Mouse (Mus musculus) ES-E14 (cell line): ENCODE results near the gene Atxn1. TPM values are rescaled to one million over a fixed set of nuclear protein-coding genes. Genes with fewer than 3 reads are reported as not detected.

Source experiments
- DNase-seq: peaks from one replicate; pipeline ENCODE4 v3.0.0-alpha.2; 2013; ENCODE audit warnings: low read depth, low spot score
- H3K27ac ChIP-seq: 2 replicates; pipeline ENCODE4 v1.5.1; 2012; ENCODE audit warnings: low read depth, mild to moderate bottlenecking, low read length, moderate library complexity, mixed read lengths; ENCODE audit not compliant: poor library complexity, insufficient read depth, severe bottlenecking
- H3K36me3 ChIP-seq: 2 replicates; pipeline ENCODE4 v1.6.1; 2012; ENCODE audit warnings: mild to moderate bottlenecking, low read length, moderate library complexity, mixed read lengths; ENCODE audit not compliant: control insufficient read depth, poor library complexity, insufficient read depth, severe bottlenecking
- H3K4me1 ChIP-seq, 2 experiments: fragments of 150-350 bp in 1 of 2; sonication (generic) in 1 of 2; 2 replicates each; pipeline ENCODE4 v1.6.1; 2012; ENCODE audit warnings: low read length in 2 of 2, mild to moderate bottlenecking in 1 of 2, mixed read lengths in 1 of 2; ENCODE audit not compliant: control insufficient read depth in 2 of 2, insufficient read depth in 2 of 2, poor library complexity in 1 of 2
- H3K4me3 ChIP-seq, 2 experiments: fragments of 150-350 bp in 1 of 2; sonication (generic) in 1 of 2; 2 replicates each; pipeline ENCODE4 v1.5.1; 2012; ENCODE audit warnings: low read length in 2 of 2, low read depth in 1 of 2, mild to moderate bottlenecking in 1 of 2, mixed read lengths in 1 of 2; ENCODE audit not compliant: insufficient read depth in 1 of 2, poor library complexity in 1 of 2, severe bottlenecking in 1 of 2
- H3K9ac ChIP-seq: 2 replicates; pipeline ENCODE4 v1.6.1; 2012; ENCODE audit warnings: low read depth, mild to moderate bottlenecking, low read length, mixed read lengths; ENCODE audit not compliant: poor library complexity, insufficient read depth, severe bottlenecking
- H3K9me3 ChIP-seq: fragments of 150-350 bp; sonication (generic); 2 replicates; pipeline ENCODE4 v1.6.1; 2012; ENCODE audit warnings: low read depth, mild to moderate bottlenecking, low read length; ENCODE audit not compliant: control insufficient read depth, insufficient read depth
- CHD2 ChIP-seq: IDR thresholded peaks from 2 replicates; pipeline ENCODE4 v1.6.1; 2014; ENCODE audit warnings: mild to moderate bottlenecking, low read depth, low read length, inconsistent platforms
- HCFC1 ChIP-seq: IDR thresholded peaks from 2 replicates; pipeline ENCODE4 v1.6.1; 2012; ENCODE audit warnings: low read length, inconsistent platforms, borderline replicate concordance; ENCODE audit not compliant: insufficient read depth
- MAFK ChIP-seq: IDR thresholded peaks from 2 replicates; pipeline ENCODE4 v1.6.1; 2014; ENCODE audit warnings: mild to moderate bottlenecking, low read depth, low read length, inconsistent platforms; ENCODE audit not compliant: insufficient read depth
- ZC3H11A ChIP-seq: IDR thresholded peaks from 2 replicates; pipeline ENCODE4 v1.6.1; 2012; ENCODE audit warnings: low read depth, mild to moderate bottlenecking, inconsistent platforms, low read length, borderline replicate concordance
- ZNF384 ChIP-seq: IDR thresholded peaks from 2 replicates; pipeline ENCODE4 v1.6.1; 2012; ENCODE audit warnings: low read depth, low read length, inconsistent platforms
- in situ Hi-C, 2 experiments: fragments of 600-800 bp; cut with MboI; formaldehyde crosslinking; loops; one replicate each; pipeline ENCODE4 v1.15.1; 2025; ENCODE audit warnings: low sequenced_read_pairs in 2 of 2, inconsistent platforms in 1 of 2; ENCODE audit not compliant: unreplicated experiment in 2 of 2
- total RNA-seq: library from RNA; depleted of rRNA; stranded (reverse); fragments of 300-350 nt; gene quantifications from 2 replicates; pipeline ENCODE4 v1.2.3, GENCODE M21; 2012

The Atxn1 gene
- total RNA-seq, 1 experiment: 7.8 TPM

DNA sequence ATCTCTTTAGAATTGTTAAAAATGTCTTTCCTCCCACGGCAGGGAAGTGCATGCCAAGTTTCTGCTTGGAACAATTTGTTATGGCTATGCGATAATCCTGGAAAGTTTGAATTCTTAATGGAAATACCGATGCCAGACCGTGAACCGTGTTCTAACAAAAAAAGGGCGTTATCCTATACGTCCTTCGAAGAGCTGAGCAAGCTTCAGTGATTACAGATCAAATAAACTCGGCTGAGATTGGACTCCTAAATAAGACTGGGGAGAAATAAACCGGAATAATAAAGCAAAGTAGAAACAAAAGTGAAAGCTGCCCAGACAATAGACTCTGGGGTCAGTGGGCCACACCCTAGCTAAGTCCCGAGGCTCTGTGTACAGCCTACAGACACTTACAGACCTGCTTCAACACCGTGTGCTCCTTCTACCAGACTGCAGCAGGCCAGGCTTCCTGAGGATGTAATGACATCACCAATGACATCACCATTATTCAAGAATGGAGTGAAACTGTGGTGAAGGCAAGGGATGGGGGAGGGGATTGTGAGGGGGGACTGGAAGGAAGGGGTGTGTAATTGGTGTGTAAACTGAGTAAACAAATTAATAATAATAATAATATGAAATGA, 6.2 kb upstream of the Atxn1 start:
- Histone ChIP-seq H3K36me3 (no peaks in the 10 kb centered on the region), H3K4me3 (no peak overlapping the region), H3K9ac (no peak overlapping the region), H3K9me3 (no peaks in the 10 kb centered on the region), H3K4me1 (peaks cover 2 to 3% of the 10 kb centered on the region in 2 experiments; a peak in 2 of 4 replicates), H3K27ac (no peak overlapping the region)
- TF ChIP-seq ZNF384 (no peak), MAFK (no peak), CHD2 (no peak), ZC3H11A (no peak), HCFC1 (no peak)
- DNase-seq: no peak
- in situ Hi-C loops: no loop called here

DNA sequence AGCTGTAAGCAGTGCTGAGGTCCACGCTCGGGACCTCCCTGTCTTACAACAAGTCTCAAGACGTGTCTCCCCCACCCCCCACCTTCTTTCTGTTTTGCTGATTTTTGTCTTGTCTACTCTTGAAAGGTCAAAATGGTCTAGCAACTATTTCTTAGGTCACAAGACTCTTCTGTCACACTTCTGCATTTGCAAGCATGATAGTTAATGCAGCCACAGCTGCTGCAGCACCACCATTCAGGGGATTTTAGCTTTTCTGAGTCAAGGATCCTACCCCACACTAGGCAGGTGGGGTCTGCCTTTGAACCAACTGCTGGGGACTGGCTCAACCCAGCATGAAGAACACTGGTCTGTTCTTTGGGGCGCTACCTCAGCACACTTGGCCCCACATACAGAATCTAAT, 3.4 kb upstream of the Atxn1 start:
- Histone ChIP-seq H3K9ac (no peak overlapping the region), H3K9me3 (no peaks in the 10 kb centered on the region), H3K36me3 (no peaks in the 10 kb centered on the region), H3K27ac (no peak overlapping the region), H3K4me3 (no peak overlapping the region), H3K4me1 (peaks cover 3 to 4% of the 10 kb centered on the region in 2 experiments; a peak in 3 of 4 replicates)
- TF ChIP-seq MAFK (no peak), ZNF384 (no peak), CHD2 (no peak), ZC3H11A (no peak), HCFC1 (no peak)
- in situ Hi-C loops: no loop called here
- DNase-seq: no peak

DNA sequence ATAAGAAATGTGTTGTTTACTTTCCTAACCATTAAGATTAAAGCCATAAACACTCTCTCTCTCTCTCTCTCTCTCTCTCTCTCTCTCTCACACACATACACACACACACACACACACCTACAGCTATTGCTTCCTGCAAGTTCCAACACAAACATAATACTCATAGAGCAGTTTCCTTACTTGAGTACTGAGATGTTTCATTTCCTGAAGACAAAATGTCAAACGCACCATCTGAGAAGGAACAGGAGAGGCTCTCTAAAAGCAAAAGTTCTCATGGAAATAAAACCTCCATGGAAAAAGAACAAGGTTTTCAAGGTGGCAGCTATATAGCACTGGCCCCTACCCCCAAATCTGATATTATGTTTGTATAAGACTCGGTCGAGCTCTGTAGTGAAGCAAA, 2.6 kb upstream of the Atxn1 start:
- TF ChIP-seq HCFC1 (no peak), CHD2 (no peak), ZC3H11A (no peak), MAFK (no peak), ZNF384 (no peak)
- H3K4me3 ChIP-seq: no peak overlapping the region
- H3K27ac ChIP-seq: no peak overlapping the region
- no peaks in the 10 kb centered on the region for H3K36me3 ChIP-seq
- in situ Hi-C loops: no loop called here
- H3K4me1 ChIP-seq: peaks cover 3 to 4% of the 10 kb centered on the region in 2 experiments; a peak in 3 of 4 replicates
- DNase-seq: no peak
- no peak overlapping the region for H3K9ac ChIP-seq
- no peaks in the 10 kb centered on the region for H3K9me3 ChIP-seq

DNA sequence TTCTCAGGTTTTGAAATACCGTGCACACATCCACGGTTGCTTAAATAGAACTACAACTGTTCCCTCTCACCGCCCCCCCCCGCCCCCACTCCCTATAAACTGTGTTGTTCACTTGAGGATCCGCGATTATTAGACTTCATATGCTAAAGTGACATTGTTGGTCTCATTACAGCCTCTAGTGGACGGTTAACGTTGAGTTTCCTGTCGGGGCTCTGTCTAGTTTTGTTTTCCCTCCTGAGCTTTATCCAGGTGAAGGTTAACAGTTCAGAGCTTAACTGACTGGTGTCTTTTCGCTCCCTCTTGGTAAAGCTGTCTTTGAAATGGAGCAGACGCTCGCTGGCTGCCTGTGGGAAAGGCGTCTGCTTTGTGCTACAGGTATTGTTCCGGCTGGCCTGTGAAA, 1.8 kb upstream of the Atxn1 start:
- peaks cover 3 to 4% of the 10 kb centered on the region in 2 experiments; a peak in 3 of 4 replicates for H3K4me1 ChIP-seq
- no peak overlapping the region for H3K9ac ChIP-seq
- H3K36me3 ChIP-seq: no peaks in the 10 kb centered on the region
- TF ChIP-seq ZC3H11A (no peak), MAFK (no peak), ZNF384 (no peak), HCFC1 (no peak), CHD2 (no peak)
- H3K4me3 ChIP-seq: peak overlapping the region in 1 of 2 experiments; percentile 81; a peak in 1 of 4 replicates
- in situ Hi-C loops: no loop called here
- H3K9me3 ChIP-seq: no peaks in the 10 kb centered on the region
- DNase-seq: no peak
- no peak overlapping the region for H3K27ac ChIP-seq
